ENCODE assay signal across 7 mouse cellular contexts in the genomic region with DNA sequence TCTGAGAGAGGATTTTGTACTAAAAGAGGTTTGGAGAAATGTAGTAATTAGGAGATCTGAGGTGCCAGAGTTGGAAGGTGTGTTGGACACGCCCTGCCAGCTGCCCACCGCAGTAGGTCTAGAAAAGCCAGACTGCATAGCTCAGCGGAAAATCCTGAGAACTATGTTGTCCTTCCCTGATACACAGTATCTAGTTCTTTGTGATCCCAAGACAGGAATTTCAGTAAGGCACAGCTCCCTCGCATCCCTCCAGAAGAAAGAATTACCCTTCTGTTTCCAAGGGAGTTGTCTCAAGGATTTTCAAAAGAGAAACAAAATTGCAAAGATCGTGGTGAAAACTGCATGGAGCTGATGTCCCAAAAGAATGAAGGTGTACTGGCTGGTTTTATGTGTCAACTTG. TPM values are rescaled to one million over a fixed set of nuclear protein-coding genes. Genes with fewer than 3 reads are reported as not detected.
A peak's percentile ranks its signal among the peaks of the same experiment; 100 is the strongest.
DNase-seq lines count a peak whose midpoint lies in the region; ATAC-seq lines count a peak whose summit lies in the region.

No protein-coding gene starts in this region.

- ATAC-seq in megakaryocyte, adult 5-6 weeks (ENCODE audit: poor library complexity, severe bottlenecking), result no peak
- 0 out of 2 replicates have a peak, but pooled peaks have one; percentile 14 for ATAC-seq in forebrain, embryonic 15.5 days (replicated peaks)
- ATAC-seq in liver, embryonic 11.5 days (replicated peaks; ENCODE audit: low FRiP score), result no peak

- peak overlapping the region; percentile 95 for H3K9ac ChIP-seq in forebrain, embryonic 15.5 days (replicated peaks)
- H3K9ac ChIP-seq in liver, embryonic 11.5 days (ENCODE audit: low read depth, low read length), result peak overlapping the region; percentile 63

- no peaks in the 10 kb centered on the region for H3K27me3 ChIP-seq in megakaryocyte, embryonic 14.5 days (replicated peaks)
- no peaks in the 10 kb centered on the region for H3K27me3 ChIP-seq in forebrain, embryonic 15.5 days
- no peaks in the 10 kb centered on the region for H3K27me3 ChIP-seq in liver, embryonic 11.5 days (replicated peaks; ENCODE audit: control insufficient read depth, insufficient read depth, low read length)

- DNase-seq in liver, embryonic 11.5 days (ENCODE audit: low spot score), result no peak
- peak; percentile 61 for DNase-seq in testis, postnatal 10 days (ENCODE audit: low spot score)
- DNase-seq in layer of hippocampus, postnatal 25 days (ENCODE audit: extremely low spot score in 1 of 2, low spot score in 1 of 2), result no peak
- no peak for DNase-seq in urinary bladder, adult 2 months (ENCODE audit: low spot score)

- 3% methylated on average over 5 of the region's 5 CpGs for WGBS in forebrain, embryonic 15.5 days
- WGBS in liver, embryonic 11.5 days, result 2% methylated on average over 5 of the region's 5 CpGs

- H3K4me2 ChIP-seq in forebrain, embryonic 15.5 days (replicated peaks), result peak overlapping the region; percentile 66
- peak overlapping the region; percentile 95 for H3K4me2 ChIP-seq in liver, embryonic 11.5 days

- H3K36me3 ChIP-seq in megakaryocyte, embryonic 14.5 days (replicated peaks; ENCODE audit: low read length), result peaks cover 33% of the 10 kb centered on the region
- H3K36me3 ChIP-seq in forebrain, embryonic 15.5 days, result peaks cover 25% of the 10 kb centered on the region
- peaks cover 31% of the 10 kb centered on the region for H3K36me3 ChIP-seq in liver, embryonic 11.5 days (ENCODE audit: control insufficient read depth, insufficient read depth, low read length)

- no peaks in the 10 kb centered on the region for H3K9me3 ChIP-seq in megakaryocyte, embryonic 14.5 days
- no peaks in the 10 kb centered on the region for H3K9me3 ChIP-seq in forebrain, embryonic 15.5 days
- no peaks in the 10 kb centered on the region for H3K9me3 ChIP-seq in liver, embryonic 11.5 days (ENCODE audit: control insufficient read depth, low read length)

- H3K27ac ChIP-seq in forebrain, embryonic 15.5 days (replicated peaks), result peak overlapping the region; percentile 97
- peak overlapping the region; percentile 50 for H3K27ac ChIP-seq in liver, embryonic 11.5 days (ENCODE audit: low read depth, low read length)

- H3K4me3 ChIP-seq in megakaryocyte, embryonic 14.5 days (replicated peaks), result peak overlapping the region; percentile 96
- peak overlapping the region; percentile 81 for H3K4me3 ChIP-seq in forebrain, embryonic 15.5 days
- peak overlapping the region; percentile 89 for H3K4me3 ChIP-seq in liver, embryonic 11.5 days (ENCODE audit: low read depth, low read length)

- peaks cover 63% of the 10 kb centered on the region for H3K4me1 ChIP-seq in megakaryocyte, embryonic 14.5 days
- peaks cover 55% of the 10 kb centered on the region for H3K4me1 ChIP-seq in forebrain, embryonic 15.5 days
- H3K4me1 ChIP-seq in liver, embryonic 11.5 days (replicated peaks; ENCODE audit: control insufficient read depth, insufficient read depth, low read length), result peaks cover 30% of the 10 kb centered on the region

RNA-seq across cellular contexts. Expression of gene Tubb5, which starts 0.5 kb away (rescaled TPM):
- polyA plus RNA-seq in megakaryocyte, embryonic 14.5 days (2012; ENCODE audit: insufficient read depth, low replicate concordance), result 96.5 and 217 TPM in 2 replicates
- total RNA-seq in megakaryocyte, adult 5-6 weeks (2015), result 649 TPM in 2 replicates
- total RNA-seq in megakaryocyte, adult 5-6 weeks (2017), result 751 and 811 TPM in 2 replicates
- 1,924 and 1,932 TPM in 2 replicates for polyA plus RNA-seq in forebrain, embryonic 15.5 days (2015; fragmentation: Nextera tagmentation; extraction: Ambion mirVana)
- 843 and 854 TPM in 2 replicates for polyA plus RNA-seq in liver, embryonic 11.5 days (2014; fragmentation: Nextera tagmentation; extraction: Ambion mirVana)
- 100 to 1,000 TPM; 381 to 413 TPM for total RNA-seq in layer of hippocampus, postnatal 25 days (2021)
- 257 TPM in 2 replicates for polyA plus RNA-seq in urinary bladder, adult 2 months (2012; rRNA removed)

RNA-seq across cellular contexts. Expression of gene Mdc1, which starts 2.7 kb away (rescaled TPM):
- polyA plus RNA-seq in megakaryocyte, embryonic 14.5 days (2012; ENCODE audit: insufficient read depth, low replicate concordance), result 1.2 and 2.3 TPM in 2 replicates
- total RNA-seq in megakaryocyte, adult 5-6 weeks (2015), result 37.6 and 62.8 TPM in 2 replicates
- 17.3 and 18.6 TPM in 2 replicates for total RNA-seq in megakaryocyte, adult 5-6 weeks (2017)
- 11.7 TPM in 2 replicates for polyA plus RNA-seq in forebrain, embryonic 15.5 days (2015; fragmentation: Nextera tagmentation; extraction: Ambion mirVana)
- 19.6 and 23.3 TPM in 2 replicates for polyA plus RNA-seq in liver, embryonic 11.5 days (2014; fragmentation: Nextera tagmentation; extraction: Ambion mirVana)
- 10 to 100 TPM; 12.1 to 16.5 TPM for total RNA-seq in layer of hippocampus, postnatal 25 days (2021)
- 10.4 and 14.2 TPM in 2 replicates for polyA plus RNA-seq in urinary bladder, adult 2 months (2012; rRNA removed)

RNA-seq across cellular contexts. Expression of gene Flot1, which starts 15.5 kb away (rescaled TPM):
- 43.6 and 163 TPM in 2 replicates for polyA plus RNA-seq in megakaryocyte, embryonic 14.5 days (2012; ENCODE audit: insufficient read depth, low replicate concordance)
- 73.5 and 95.0 TPM in 2 replicates for total RNA-seq in megakaryocyte, adult 5-6 weeks (2015)
- total RNA-seq in megakaryocyte, adult 5-6 weeks (2017), result 124 and 127 TPM in 2 replicates
- 68.3 and 75.1 TPM in 2 replicates for polyA plus RNA-seq in forebrain, embryonic 15.5 days (2015; fragmentation: Nextera tagmentation; extraction: Ambion mirVana)
- 59.3 and 67.8 TPM in 2 replicates for polyA plus RNA-seq in liver, embryonic 11.5 days (2014; fragmentation: Nextera tagmentation; extraction: Ambion mirVana)
- 100 to 1,000 TPM; 122 to 132 TPM for total RNA-seq in layer of hippocampus, postnatal 25 days (2021)
- 156 and 192 TPM in 2 replicates for polyA plus RNA-seq in urinary bladder, adult 2 months (2012; rRNA removed)

RNA-seq across cellular contexts. Expression of gene Ier3, which starts 17.1 kb away (rescaled TPM):
- polyA plus RNA-seq in megakaryocyte, embryonic 14.5 days (2012; ENCODE audit: insufficient read depth, low replicate concordance), result 62.2 and 65.8 TPM in 2 replicates
- total RNA-seq in megakaryocyte, adult 5-6 weeks (2015), result 21.1 and 22.8 TPM in 2 replicates
- 15.7 and 20.5 TPM in 2 replicates for total RNA-seq in megakaryocyte, adult 5-6 weeks (2017)
- 7.3 and 8.1 TPM in 2 replicates for polyA plus RNA-seq in forebrain, embryonic 15.5 days (2015; fragmentation: Nextera tagmentation; extraction: Ambion mirVana)
- 9.4 and 9.9 TPM in 2 replicates for polyA plus RNA-seq in liver, embryonic 11.5 days (2014; fragmentation: Nextera tagmentation; extraction: Ambion mirVana)
- total RNA-seq in layer of hippocampus, postnatal 25 days (2021), result 1 to 10 TPM; 3.2 to 5.1 TPM
- polyA plus RNA-seq in urinary bladder, adult 2 months (2012; rRNA removed), result 55.3 and 73.7 TPM in 2 replicates

RNA-seq across cellular contexts. Expression of gene Nrm, which starts 22.5 kb away (rescaled TPM):
- 5.6 TPM in 1 of 2 replicates, not detected in the other for polyA plus RNA-seq in megakaryocyte, embryonic 14.5 days (2012; ENCODE audit: insufficient read depth, low replicate concordance)
- 88.5 and 114 TPM in 2 replicates for total RNA-seq in megakaryocyte, adult 5-6 weeks (2015)
- total RNA-seq in megakaryocyte, adult 5-6 weeks (2017), result 80.1 and 82.8 TPM in 2 replicates
- polyA plus RNA-seq in forebrain, embryonic 15.5 days (2015; fragmentation: Nextera tagmentation; extraction: Ambion mirVana), result 24.5 and 28.3 TPM in 2 replicates
- polyA plus RNA-seq in liver, embryonic 11.5 days (2014; fragmentation: Nextera tagmentation; extraction: Ambion mirVana), result 40.9 and 45.4 TPM in 2 replicates
- 1 to 10 TPM; 2.1 to 3.5 TPM for total RNA-seq in layer of hippocampus, postnatal 25 days (2021)
- 10.9 and 11.6 TPM in 2 replicates for polyA plus RNA-seq in urinary bladder, adult 2 months (2012; rRNA removed)
